Mouse (Mus musculus) midbrain, embryonic 14.5 days (tissue): ENCODE results near the gene Polr2l. TPM values are rescaled to one million over a fixed set of nuclear protein-coding genes. Genes with fewer than 3 reads are reported as not detected.

Experiments used
- ATAC-seq: fragments of 200-750 bp; cut with Nextera tagmentation; 2 replicates; pipeline ENCODE4 v1.8.0; 2017; ENCODE audit warnings: moderate number of reproducible peaks, moderate library complexity; ENCODE audit not compliant: low FRiP score, low TSS enrichment
- DNase-seq: peaks from one replicate; pipeline ENCODE4 v3.0.0-alpha.2; 2015
- H3K27ac ChIP-seq: fragments of 300-500 bp; sonication (generic); replicated peaks from 2 replicates; pipeline ENCODE4 v1.5.1; 2014; ENCODE audit warnings: mild to moderate bottlenecking, low read depth, low read length, moderate library complexity
- H3K27me3 ChIP-seq: fragments of 300-500 bp; sonication (generic); 2 replicates; pipeline ENCODE4 v1.6.1; 2014; ENCODE audit warnings: low read length, control low read depth, mixed read lengths; ENCODE audit not compliant: control insufficient read depth, insufficient read depth
- H3K36me3 ChIP-seq: fragments of 300-500 bp; sonication (generic); 2 replicates; pipeline ENCODE4 v1.6.1; 2014; ENCODE audit warnings: low read length, control low read depth; ENCODE audit not compliant: control insufficient read depth, insufficient read depth
- H3K4me1 ChIP-seq: fragments of 300-500 bp; sonication (generic); 2 replicates; pipeline ENCODE4 v1.6.1; 2014; ENCODE audit warnings: mild to moderate bottlenecking, antibody characterized with exemption, low read length, control low read depth; ENCODE audit not compliant: control insufficient read depth, insufficient read depth
- H3K4me2 ChIP-seq: fragments of 300-500 bp; sonication (generic); 2 replicates; pipeline ENCODE4 v1.6.1; 2014; ENCODE audit warnings: mild to moderate bottlenecking, low read length, moderate library complexity
- H3K4me3 ChIP-seq: fragments of 300-500 bp; sonication (generic); replicated peaks from 2 replicates; pipeline ENCODE4 v1.5.1; 2014; ENCODE audit warnings: low read depth, low read length
- H3K9ac ChIP-seq: fragments of 300-500 bp; sonication (generic); replicated peaks from 2 replicates; pipeline ENCODE4 v1.6.1; 2014; ENCODE audit warnings: mild to moderate bottlenecking, low read length, moderate library complexity
- H3K9me3 ChIP-seq: fragments of 300-500 bp; sonication (generic); 2 replicates; pipeline ENCODE4 v1.6.1; 2016; ENCODE audit warnings: low read length, control low read depth, mixed read lengths; ENCODE audit not compliant: control insufficient read depth
- WGBS: fragments of 180-500 bp; shearing (Covaris S2); extraction: QIAGEN DNeasy Blood & Tissue Kit; methylation state at CpG from one replicate; pipeline ENCODE4 v1.1.7; 2014; 5-methylcytosine and 5-hydroxymethylcytosine counted together
- polyA plus RNA-seq: library from polyadenylated mRNA; unstranded; fragments of >200 nt; fragmentation: Nextera tagmentation; extraction: Ambion mirVana; gene quantifications from 2 replicates; pipeline ENCODE4 v1.2.1, GENCODE M21; 2014

Polr2l gene
- polyA plus RNA-seq, 1 experiment from 2014 or later: 75.1 TPM

DNA sequence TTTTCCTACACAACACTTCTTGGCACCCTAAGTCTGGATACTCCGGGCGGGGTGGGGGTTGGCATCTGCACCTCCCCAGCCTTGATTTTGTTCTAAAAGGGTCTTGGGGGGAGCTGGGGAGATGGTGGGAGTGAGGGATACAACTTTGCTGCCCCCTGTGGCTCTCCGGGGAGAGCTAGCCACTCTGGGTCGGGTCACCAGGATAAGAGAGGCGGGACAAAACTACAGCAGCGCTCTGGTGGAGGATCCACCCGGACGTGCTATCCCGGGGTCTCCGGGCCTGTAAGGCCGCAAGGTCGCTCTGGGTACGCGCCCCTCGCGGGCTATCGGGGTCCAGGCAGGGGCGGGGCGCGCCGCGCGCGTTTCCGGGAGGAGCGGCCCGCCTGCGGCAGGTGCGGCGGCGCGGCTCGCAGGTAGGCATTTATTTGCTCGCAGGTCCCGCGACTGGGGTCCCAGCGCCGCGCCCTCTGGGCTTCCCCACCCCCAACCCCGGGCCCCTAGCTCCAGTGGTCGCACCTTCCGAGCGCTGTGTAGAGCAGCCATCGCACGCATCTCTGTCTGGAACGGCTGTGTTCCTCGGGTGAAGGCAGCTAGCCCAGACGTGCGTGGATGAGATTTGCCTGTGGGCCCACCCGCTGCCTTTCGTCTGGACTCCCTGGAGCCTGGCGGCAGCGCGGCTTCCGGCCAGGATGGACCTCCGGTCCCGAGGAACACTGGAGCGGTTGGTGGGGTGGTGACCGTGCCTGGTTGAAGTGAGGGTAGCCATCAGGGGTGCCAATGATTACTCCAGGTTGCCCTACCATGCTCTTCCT, 13.2 kb downstream of the Polr2l start:
- peaks cover 67% of the 10 kb centered on the region for H3K27me3 ChIP-seq
- 0 out of 2 replicates have a peak overlapping the region, but pooled peaks have one; percentile 13 for H3K27ac ChIP-seq
- DNase-seq (no peak), ATAC-seq (no peak)
- 3% methylated on average over 59 of the region's 59 CpGs for WGBS
- H3K4me3 ChIP-seq: peak overlapping the region; percentile 31
- H3K9ac ChIP-seq: peak overlapping the region; percentile 47; the same call in 1 of the 2 replicates
- H3K9me3 ChIP-seq: no peaks in the 10 kb centered on the region
- peaks cover 13% of the 10 kb centered on the region for H3K36me3 ChIP-seq
- no peaks in the 10 kb centered on the region for H3K4me1 ChIP-seq
- H3K4me2 ChIP-seq: peak overlapping the region; percentile 56

DNA sequence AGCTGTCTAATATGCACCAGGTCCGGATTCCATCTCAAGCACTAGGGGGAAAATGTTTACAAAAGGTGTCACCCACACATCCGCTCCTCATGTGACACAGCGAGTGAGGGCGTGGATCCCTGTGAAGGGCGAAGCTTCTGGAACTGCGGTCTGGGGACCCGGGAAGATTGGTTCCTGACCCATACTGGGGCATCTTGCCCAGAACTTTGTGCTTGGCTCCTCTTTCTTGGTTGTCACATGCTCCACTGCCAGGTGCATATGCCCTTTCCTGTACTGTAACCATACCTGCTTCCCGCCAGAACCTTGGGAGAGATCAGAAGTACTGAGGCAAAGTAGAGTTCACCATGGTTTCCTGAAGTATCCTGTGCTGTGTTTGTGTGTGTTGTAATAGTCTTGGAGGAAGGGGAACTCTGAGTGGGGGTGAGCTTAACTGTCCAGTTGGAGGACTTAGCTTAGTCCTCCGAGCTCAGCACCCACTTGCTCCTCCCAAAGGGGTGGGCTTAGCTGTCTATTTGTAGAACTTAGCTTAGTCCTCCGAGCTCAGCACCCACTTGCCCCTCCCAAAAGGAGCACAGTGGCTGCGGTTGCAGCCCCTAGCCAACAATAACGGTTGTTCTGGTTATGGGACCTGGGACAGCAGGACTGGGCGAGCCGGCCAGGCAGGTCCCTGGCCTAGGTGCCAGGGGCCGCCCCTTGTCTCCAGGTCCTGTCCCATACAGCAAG, 14.4 kb downstream of the Polr2l start, which contains the start of gene Cracr2b:
TSS of gene Cracr2b (plus strand) at position 704 of the 723 bp plus-strand sequence.
- H3K9ac ChIP-seq: peak within 1 kb of the TSS; percentile 47; the same call in 1 of the 2 replicates
- peak within 1 kb of the TSS; percentile 31 for H3K4me3 ChIP-seq
- ATAC-seq (no peak), DNase-seq (no peak)
- no peaks in the 10 kb centered on the region for H3K9me3 ChIP-seq
- 0 out of 2 replicates have a peak within 1 kb of the TSS, but pooled peaks have one; percentile 13 for H3K27ac ChIP-seq
- H3K27me3 ChIP-seq: peaks cover 56% of the 10 kb centered on the region
- WGBS: 74% methylated on average over 15 of the region's 15 CpGs
- H3K4me1 ChIP-seq: peaks cover 11% of the 10 kb centered on the region; the same call in 1 of the 2 replicates
- peaks cover 13% of the 10 kb centered on the region for H3K36me3 ChIP-seq
- H3K4me2 ChIP-seq: peak within 1 kb of the TSS; percentile 56

DNA sequence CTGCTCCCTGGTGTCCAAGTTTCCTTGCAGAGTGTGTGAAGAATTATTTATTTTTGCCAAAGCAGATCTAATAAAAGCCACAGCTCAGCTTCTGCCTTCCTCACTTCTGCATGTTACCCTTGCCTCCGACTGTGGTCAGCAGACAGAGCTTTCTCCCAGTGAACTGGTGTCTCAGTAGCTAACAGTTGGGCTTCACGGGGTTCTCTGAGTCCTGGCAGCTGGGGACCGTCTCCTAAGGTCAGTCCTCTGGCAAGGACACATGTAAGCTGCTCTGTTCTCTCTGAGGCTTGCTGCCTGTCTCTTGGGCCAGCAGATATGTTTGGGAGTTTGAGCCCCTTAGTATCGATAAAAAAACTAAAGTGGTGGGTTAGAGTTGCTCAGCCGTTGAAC, 14.9 kb downstream of the Polr2l start:
- WGBS: 81% methylated on average over 5 of the region's 5 CpGs
- no peaks in the 10 kb centered on the region for H3K9me3 ChIP-seq

DNA sequence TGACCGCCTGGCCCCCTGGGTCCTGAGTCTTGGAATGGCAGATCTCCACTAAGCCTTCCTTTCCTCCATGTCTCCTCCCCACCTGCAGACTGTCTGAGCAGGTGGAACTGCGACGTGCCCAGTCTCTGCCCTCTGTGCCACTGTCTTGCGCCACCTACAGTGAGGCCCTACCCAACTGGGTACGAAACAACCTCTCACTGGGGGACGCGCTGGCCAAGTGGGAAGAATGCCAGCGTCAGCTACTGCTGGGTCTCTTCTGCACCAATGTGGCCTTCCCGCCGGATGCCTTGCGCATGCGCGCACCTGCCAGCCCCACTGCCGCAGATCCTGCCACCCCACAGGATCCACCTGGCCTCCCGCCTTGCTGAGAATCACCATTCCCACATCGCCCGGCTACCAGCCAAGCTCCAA, 15.6 kb downstream of the Polr2l start:
- Histone ChIP-seq H3K27ac (no peak overlapping the region), H3K27me3 (peaks cover 44% of the 10 kb centered on the region), H3K36me3 (peaks cover 13% of the 10 kb centered on the region), H3K9ac (no peak overlapping the region), H3K4me2 (no peak overlapping the region), H3K9me3 (no peaks in the 10 kb centered on the region), H3K4me3 (no peak overlapping the region), H3K4me1 (peaks cover 11% of the 10 kb centered on the region; the same call in 1 of the 2 replicates)
- ATAC-seq: no peak
- DNase-seq: no peak
- 90% methylated on average over 17 of the region's 17 CpGs for WGBS

More for the DNA sequence above, 14.9 kb downstream of the Polr2l start:
- peaks cover 50% of the 10 kb centered on the region for H3K27me3 ChIP-seq
- no peak overlapping the region for H3K4me2 ChIP-seq
- no peak for ATAC-seq
- H3K4me3 ChIP-seq: no peak overlapping the region
- no peak for DNase-seq
- H3K9ac ChIP-seq: no peak overlapping the region
- peaks cover 13% of the 10 kb centered on the region for H3K36me3 ChIP-seq
- H3K4me1 ChIP-seq: peaks cover 11% of the 10 kb centered on the region; the same call in 1 of the 2 replicates
- H3K27ac ChIP-seq: no peak overlapping the region

DNA sequence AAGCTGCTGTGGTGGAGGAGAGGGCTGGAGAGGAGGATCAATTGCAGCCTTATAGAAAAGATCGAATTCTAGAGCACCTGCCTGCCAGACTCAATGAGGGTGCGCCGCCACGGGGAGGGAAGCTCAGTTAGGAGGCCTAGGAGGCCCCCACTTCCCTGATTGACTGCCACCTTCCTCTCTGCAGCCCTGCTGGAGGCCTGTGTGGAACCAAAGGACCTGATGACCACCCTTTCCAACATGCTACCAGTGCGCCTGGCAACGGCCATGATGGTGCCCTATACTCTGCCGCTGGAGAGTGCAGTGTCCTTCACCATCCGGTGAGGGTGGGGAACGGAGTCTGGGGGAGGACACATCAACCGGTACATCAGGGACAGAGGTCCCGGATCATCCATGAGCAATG, 16.3 kb downstream of the Polr2l start:
- Histone ChIP-seq H3K27me3 (peaks cover 37% of the 10 kb centered on the region), H3K36me3 (peaks cover 13% of the 10 kb centered on the region), H3K4me1 (peaks cover 11% of the 10 kb centered on the region; the same call in 1 of the 2 replicates), H3K27ac (no peak overlapping the region), H3K4me3 (no peak overlapping the region), H3K9ac (no peak overlapping the region), H3K9me3 (no peaks in the 10 kb centered on the region), H3K4me2 (no peak overlapping the region)
- WGBS: 94% methylated on average over 11 of the region's 11 CpGs
- no peak for ATAC-seq
- DNase-seq: no peak

DNA sequence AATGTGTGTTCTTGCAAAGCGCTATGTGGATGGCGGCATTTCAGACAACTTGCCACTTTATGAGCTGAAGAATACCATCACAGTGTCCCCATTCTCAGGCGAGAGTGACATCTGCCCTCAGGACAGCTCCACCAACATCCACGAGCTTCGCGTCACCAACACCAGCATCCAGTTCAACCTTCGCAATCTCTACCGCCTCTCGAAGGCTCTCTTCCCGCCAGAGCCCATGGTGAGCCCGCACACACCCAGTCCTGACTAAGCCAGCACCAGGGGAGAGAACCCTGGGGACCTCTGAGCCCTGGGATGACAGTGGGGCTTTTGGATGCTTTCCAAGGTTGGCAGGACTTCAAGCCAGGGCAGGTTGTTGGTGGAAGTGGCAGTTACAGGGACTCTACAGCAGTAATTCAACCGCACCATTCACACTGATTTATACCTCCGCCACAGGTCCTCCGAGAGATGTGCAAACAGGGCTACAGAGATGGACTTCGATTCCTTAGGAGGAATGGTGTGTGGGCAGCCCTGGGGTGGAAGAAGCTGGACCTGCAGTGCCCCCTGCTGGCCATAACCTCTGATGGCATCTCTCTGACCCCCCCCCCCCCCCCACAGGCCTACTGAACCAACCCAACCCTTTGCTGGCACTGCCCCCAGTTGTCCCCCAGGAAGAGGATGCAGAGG, 16.8 kb downstream of the Polr2l start:
- Histone ChIP-seq H3K9ac (no peak overlapping the region), H3K4me2 (no peak overlapping the region), H3K27ac (no peak overlapping the region), H3K36me3 (peaks cover 13% of the 10 kb centered on the region), H3K4me1 (peaks cover 11% of the 10 kb centered on the region; the same call in 1 of the 2 replicates), H3K27me3 (peaks cover 32% of the 10 kb centered on the region), H3K4me3 (no peak overlapping the region), H3K9me3 (no peaks in the 10 kb centered on the region)
- ATAC-seq (no peak), DNase-seq (peak; percentile 55)
- WGBS: 79% methylated on average over 15 of the region's 15 CpGs

DNA sequence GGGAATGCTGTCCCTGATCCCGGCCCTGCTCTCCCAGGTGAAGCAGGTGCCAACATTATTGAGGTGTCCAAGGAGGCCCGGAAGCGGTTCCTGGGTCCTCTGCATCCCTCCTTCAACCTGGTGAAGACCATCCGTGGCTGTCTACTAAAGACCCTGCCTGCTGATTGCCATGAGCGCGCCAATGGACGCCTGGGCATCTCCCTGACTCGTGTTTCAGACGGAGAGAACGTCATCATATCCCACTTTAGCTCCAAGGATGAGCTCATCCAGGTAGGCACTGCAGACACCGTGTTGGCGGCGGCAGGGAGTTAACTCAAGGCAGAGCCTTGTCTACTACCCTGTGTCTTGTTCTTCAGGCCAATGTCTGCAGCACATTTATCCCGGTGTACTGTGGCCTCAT, 17.7 kb downstream of the Polr2l start:
- Histone ChIP-seq H3K4me1 (peaks cover 11% of the 10 kb centered on the region; the same call in 1 of the 2 replicates), H3K27ac (no peak overlapping the region), H3K9ac (no peak overlapping the region), H3K36me3 (peaks cover 15% of the 10 kb centered on the region), H3K27me3 (peaks cover 23% of the 10 kb centered on the region), H3K4me2 (no peak overlapping the region), H3K4me3 (no peak overlapping the region), H3K9me3 (no peaks in the 10 kb centered on the region)
- ATAC-seq (no peak), DNase-seq (no peak)
- WGBS: 91% methylated on average over 14 of the region's 14 CpGs

DNA sequence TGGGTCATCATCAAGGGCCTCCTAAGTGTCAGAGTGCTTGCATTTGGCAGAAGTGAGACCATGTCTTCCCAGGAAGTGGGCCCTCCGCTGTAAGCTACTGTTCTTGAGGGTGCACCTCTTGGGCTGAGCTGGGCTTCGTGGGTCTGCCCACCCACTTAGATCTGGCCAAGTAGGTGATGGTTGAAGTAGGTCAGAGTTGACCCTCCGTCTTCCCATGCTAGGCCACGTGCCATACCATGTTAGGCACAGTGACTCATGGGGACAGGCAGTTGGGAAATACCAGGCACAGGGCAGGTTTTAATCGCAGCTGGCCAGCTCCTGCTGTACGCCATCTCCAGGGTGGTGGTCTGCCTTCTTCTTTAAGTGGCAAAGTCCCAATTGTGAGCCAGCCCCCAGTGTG, 18.2 kb downstream of the Polr2l start:
- Histone ChIP-seq H3K9ac (no peak overlapping the region), H3K4me2 (peak overlapping the region; percentile 96; the same call in 1 of the 2 replicates), H3K27ac (no peak overlapping the region), H3K4me3 (no peak overlapping the region), H3K9me3 (no peaks in the 10 kb centered on the region), H3K27me3 (peaks cover 18% of the 10 kb centered on the region), H3K36me3 (peaks cover 20% of the 10 kb centered on the region), H3K4me1 (peaks cover 11% of the 10 kb centered on the region; the same call in 1 of the 2 replicates)
- ATAC-seq (no peak), DNase-seq (no peak)
- WGBS: 92% methylated on average over 6 of the region's 6 CpGs
